Mouse (Mus musculus) Patski (cell line): ENCODE results near the gene Serf2. TPM values are rescaled to one million over a fixed set of nuclear protein-coding genes. Genes with fewer than 3 reads are reported as not detected.

Source experiments
- ATAC-seq: fragments of 100-300 bp; one replicate; pipeline ENCODE4 v1.8.0; 2021
- CTCF ChIA-PET: fragments of 350-600 bp; sonication (Branson Sonifier 250); formaldehyde crosslinking; loops from one replicate; lab custom pipeline; 2022; ENCODE audit warnings: inconsistent platforms; lab: Charles Lee
- POLR2A ChIA-PET: fragments of 350-600 bp; sonication (Branson Sonifier 250); formaldehyde crosslinking; loops from one replicate; lab custom pipeline; 2022; ENCODE audit warnings: antibody characterized with exemption, inconsistent platforms; lab: Charles Lee
- DNase-seq: peaks from one replicate; pipeline ENCODE4 v3.0.0-alpha.2; 2011; ENCODE audit warnings: low read depth, low spot score
- H3K27me3 ChIP-seq: fragments of 371-371 bp; one replicate; pipeline ENCODE4 v1.5.1; 2021
- CTCF ChIP-seq: fragments of 100-300 bp; IDR thresholded peaks from one replicate; pipeline ENCODE4 v1.5.1; 2021
- in situ Hi-C: fragments of 300-500 bp; cut with MboI; formaldehyde crosslinking; loops from 3 replicates; pipeline ENCODE4 v1.11.1; 2018; ENCODE audit warnings: low pct_unique_long_range_greater_than_20kb, mixed read lengths
- polyA plus RNA-seq: library from polyadenylated mRNA; unstranded; gene quantifications from one replicate; pipeline ENCODE4 v1.2.3, GENCODE M21; 2021

The Serf2 gene
- 667 TPM for polyA plus RNA-seq

- ChIA-PET POLR2A (interaction anchor here (0.6 to 1.5 kb wide), 3 partner anchors 10 to 115 kb away, joined by 3 to 4 read pairs (median 4); no protein-coding TSS in a partner anchor), CTCF (interaction anchor here (1.3 to 1.7 kb wide), 2 partner anchors 11 to 39 kb away, joined by 3 to 9 read pairs; no protein-coding TSS in a partner anchor)
- DNase-seq (peak; percentile 85), ATAC-seq (peak; percentile 94)
- H3K27me3 ChIP-seq, result no peaks in the 10 kb centered on the region
- no peak for TF ChIP-seq CTCF
- in situ Hi-C loops, result no loop called here
Observed at GRCm38 (mm10) chr2:121448739-121449535, at the start of gene Serf2. Gene Serf2 (plus strand): TSS chr2:121449195.

GRCm38 (mm10) chr2:121403296-121403695, 45.7 kb upstream of the Serf2 start:
- CTCF ChIA-PET, result no interaction called here
- POLR2A ChIA-PET, result no interaction called here
- in situ Hi-C loops, result loop anchor here (5.0 kb wide), 1 partner anchor 216 kb away; no protein-coding TSS in a partner anchor
- TF ChIP-seq CTCF, result no peak
- ATAC-seq, result no peak
- no peak for DNase-seq
- no peaks in the 10 kb centered on the region for H3K27me3 ChIP-seq

GRCm38 (mm10) chr2:121408160-121408559, 40.8 kb upstream of the Serf2 start:
- CTCF ChIA-PET, result interaction anchor here (0.9 to 1.5 kb wide), 4 partner anchors 9 to 51 kb away, joined by 3 to 4 read pairs (median 4); partner anchors contain the start of gene Ckmt1

GRCm38 (mm10) chr2:121412843-121413386, 36.1 kb upstream of the Serf2 start:
- in situ Hi-C loops, result no loop called here
- H3K27me3 ChIP-seq, result no peaks in the 10 kb centered on the region
- peak; percentile 0 for ATAC-seq
- DNase-seq, result no peak
- TF ChIP-seq CTCF, result no peak
- ChIA-PET POLR2A (interaction anchor here (0.6 to 1.0 kb wide), 2 partner anchors 15 to 61 kb away, joined by 3 to 4 read pairs; partner anchors contain the start of gene Mfap1b), CTCF (interaction anchor here (0.7 to 3.0 kb wide), 4 partner anchors 12 to 60 kb away, joined by 3 to 13 read pairs (median 4); no protein-coding TSS in a partner anchor)

More at GRCm38 (mm10) chr2:121408160-121408559, 40.8 kb upstream of the Serf2 start:
- no peak for DNase-seq
- H3K27me3 ChIP-seq, result no peaks in the 10 kb centered on the region
- peak; percentile 71 for TF ChIP-seq CTCF
- ATAC-seq, result no peak
- POLR2A ChIA-PET, result no interaction called here
- in situ Hi-C loops, result loop anchor here (5.0 kb wide), 1 partner anchor 69 kb away; no protein-coding TSS in a partner anchor

GRCm38 (mm10) chr2:121413387-121414042, 35.5 kb upstream of the Serf2 start, which contains the start of the genes Pdia3 and Catsper2:
Gene Pdia3 (plus strand): TSS chr2:121413775.
Gene Catsper2 (minus strand): TSS chr2:121413792.
- peak; percentile 57 for DNase-seq
- peak; percentile 98 for ATAC-seq
- ChIA-PET CTCF (interaction anchor here (0.7 to 3.0 kb wide), 4 partner anchors 11 to 60 kb away, joined by 3 to 13 read pairs (median 4); no protein-coding TSS in a partner anchor), POLR2A (interaction anchor here (0.8 kb wide), 1 partner anchor 61 kb away, joined by 5 read pairs; the partner anchor contains the start of gene Mfap1b)
- TF ChIP-seq CTCF, result peak; percentile 64
- in situ Hi-C loops, result no loop called here
- no peaks in the 10 kb centered on the region for H3K27me3 ChIP-seq

GRCm38 (mm10) chr2:121414139-121414685, 34.8 kb upstream of the Serf2 start:
- ChIA-PET CTCF (interaction anchor here (0.6 to 3.0 kb wide), 4 partner anchors 9 to 61 kb away, joined by 3 to 13 read pairs (median 4); no protein-coding TSS in a partner anchor), POLR2A (interaction anchor here (0.8 kb wide), 1 partner anchor 60 kb away, joined by 5 read pairs; the partner anchor contains the start of gene Mfap1b)
- ATAC-seq (peak; percentile 31), DNase-seq (peak; percentile 17)
- in situ Hi-C loops, result no loop called here
- no peaks in the 10 kb centered on the region for H3K27me3 ChIP-seq
- TF ChIP-seq CTCF, result no peak

- no peak for DNase-seq
- no peak for ATAC-seq
- ChIA-PET CTCF (interaction anchor here (0.6 kb wide), 1 partner anchor 8 kb away, joined by 3 read pairs; no protein-coding TSS in a partner anchor), POLR2A (no interaction called here)
- H3K27me3 ChIP-seq, result no peaks in the 10 kb centered on the region
- TF ChIP-seq CTCF, result no peak
- in situ Hi-C loops, result no loop called here
Observed at GRCm38 (mm10) chr2:121415103-121415502, 33.9 kb upstream of the Serf2 start.

GRCm38 (mm10) chr2:121415591-121415990, 33.4 kb upstream of the Serf2 start:
- in situ Hi-C loops, result no loop called here
- ChIA-PET POLR2A (no interaction called here), CTCF (interaction anchor here (1.1 to 1.7 kb wide), 2 partner anchors 14 to 19 kb away, joined by 3 to 4 read pairs; no protein-coding TSS in a partner anchor)
- TF ChIP-seq CTCF, result no peak
- DNase-seq (no peak), ATAC-seq (no peak)
- no peaks in the 10 kb centered on the region for H3K27me3 ChIP-seq

GRCm38 (mm10) chr2:121416356-121416755, 32.6 kb upstream of the Serf2 start:
- DNase-seq (no peak), ATAC-seq (no peak)
- POLR2A ChIA-PET, result no interaction called here
- H3K27me3 ChIP-seq, result no peaks in the 10 kb centered on the region
- no peak for TF ChIP-seq CTCF
- CTCF ChIA-PET, result interaction anchor here (1.1 to 1.7 kb wide), 2 partner anchors 13 to 18 kb away, joined by 3 to 4 read pairs; no protein-coding TSS in a partner anchor
- in situ Hi-C loops, result no loop called here
